Mouse (Mus musculus): ENCODE measurements around the gene 2010300C02Rik. TPM values are rescaled to one million over a fixed set of nuclear protein-coding genes. Genes with fewer than 3 reads are reported as not detected.

The 2010300C02Rik gene
- polyA plus RNA-seq (2014; fragmentation: Nextera tagmentation; extraction: Ambion mirVana) = 0.65 and 0.95 TPM in 2 replicates

DNA sequence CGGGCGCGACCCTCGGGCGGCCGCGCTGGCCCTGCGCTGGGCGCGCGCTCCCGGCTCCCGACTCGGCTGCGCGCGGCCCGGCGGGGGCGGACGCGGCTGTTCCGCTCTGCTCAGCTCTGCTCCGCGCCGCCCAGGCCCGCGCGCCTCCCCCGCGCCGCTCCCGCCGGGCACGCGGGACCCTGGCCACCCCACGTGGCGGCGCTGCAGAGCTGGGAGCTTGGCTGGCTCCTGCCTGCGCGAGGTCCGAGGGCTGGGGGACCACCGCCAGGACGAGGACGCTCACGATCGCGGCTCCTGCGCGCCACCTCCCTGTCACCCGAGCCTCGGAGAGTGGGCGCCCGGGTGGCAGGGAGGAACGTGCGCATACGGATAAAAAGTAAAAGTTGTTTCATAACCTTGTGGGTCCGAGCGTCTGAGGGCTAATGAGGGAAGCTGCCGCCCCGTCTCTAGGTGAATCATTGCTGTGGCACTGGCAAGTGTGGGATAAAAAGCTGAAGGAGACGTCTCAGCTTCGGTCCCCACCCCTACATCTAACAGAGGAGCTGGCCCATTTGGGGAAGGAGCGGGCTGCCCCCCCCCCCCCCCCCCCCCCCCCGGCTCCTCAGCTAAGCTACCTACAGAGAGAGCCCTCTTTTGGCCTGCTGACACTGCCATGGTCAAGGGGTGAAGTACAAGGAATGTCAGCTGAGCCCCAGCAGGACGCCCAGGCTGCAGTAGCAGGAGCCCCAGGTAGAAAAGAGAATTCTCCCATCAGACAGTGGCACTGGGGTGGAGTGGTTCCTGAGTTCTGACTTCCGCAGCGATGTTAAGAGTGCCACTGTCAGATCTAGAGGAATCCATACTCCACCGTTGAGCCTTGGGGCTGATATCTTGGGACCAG, at the start of gene 2010300C02Rik:
TSS of gene 2010300C02Rik (minus strand) at position 325 of the 880 bp plus-strand sequence.
- Histone ChIP-seq H3K4me1 (ENCODE audit: control insufficient read depth, insufficient read depth, low read length) (no peaks in the 10 kb centered on the region), H3K4me2 (ENCODE audit: low read depth, low read length) (peak within 1 kb of the TSS; percentile 98), H3K36me3 (replicated peaks; ENCODE audit: control insufficient read depth, insufficient read depth, low read depth, low read length) (no peaks in the 10 kb centered on the region), H3K27ac (replicated peaks; ENCODE audit: low read depth, low read length) (no peak within 1 kb of the TSS), H3K9ac (replicated peaks; ENCODE audit: low read length) (peak within 1 kb of the TSS; percentile 57), H3K4me3 (ENCODE audit: low read depth, low read length) (peak within 1 kb of the TSS; percentile 56), H3K9me3 (replicated peaks; ENCODE audit: control insufficient read depth, low read length) (no peaks in the 10 kb centered on the region), H3K27me3 (ENCODE audit: control insufficient read depth, insufficient read depth, low read length) (peaks cover 9% of the 10 kb centered on the region; the same call in 1 of the 2 replicates)
- ATAC-seq (replicated peaks; ENCODE audit: insufficient number of reproducible peaks, low FRiP score, low TSS enrichment, low read depth) = peak; percentile 88
- DNase-seq (ENCODE audit: low spot score) = peak; percentile 69
- under 1% methylated on average over 66 of the region's 69 CpGs for WGBS

DNA sequence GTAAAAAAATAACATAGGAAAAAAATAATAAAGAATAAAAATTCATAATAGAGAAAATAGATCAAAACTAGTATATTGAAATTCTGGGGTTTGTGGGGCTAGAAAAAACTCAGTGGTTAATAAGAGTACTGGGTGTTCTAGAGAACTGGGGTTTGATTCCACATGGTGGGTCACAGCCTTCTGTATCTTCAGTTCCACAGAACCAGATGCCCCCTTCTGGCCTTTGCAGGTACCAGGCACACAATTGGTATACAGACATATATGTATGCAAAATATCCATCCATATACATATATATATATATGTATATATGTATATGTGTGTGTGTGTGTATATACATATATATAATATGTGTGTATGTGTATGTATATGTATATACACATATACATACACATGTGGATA, 39.5 kb upstream of the 2010300C02Rik start:
- H3K9ac ChIP-seq (replicated peaks; ENCODE audit: low read length) = no peak overlapping the region
- no peak overlapping the region for H3K4me3 ChIP-seq (ENCODE audit: low read depth, low read length)
- H3K9me3 ChIP-seq (replicated peaks; ENCODE audit: control insufficient read depth, low read length) = no peaks in the 10 kb centered on the region
- no peak overlapping the region for H3K4me2 ChIP-seq (ENCODE audit: low read depth, low read length)
- no peaks in the 10 kb centered on the region for H3K27me3 ChIP-seq (ENCODE audit: control insufficient read depth, insufficient read depth, low read length)
- H3K4me1 ChIP-seq (ENCODE audit: control insufficient read depth, insufficient read depth, low read length) = no peaks in the 10 kb centered on the region
- no peaks in the 10 kb centered on the region for H3K36me3 ChIP-seq (replicated peaks; ENCODE audit: control insufficient read depth, insufficient read depth, low read depth, low read length)
- no peak overlapping the region for H3K27ac ChIP-seq (replicated peaks; ENCODE audit: low read depth, low read length)
- DNase-seq (ENCODE audit: low spot score) = no peak
- no peak for ATAC-seq (replicated peaks; ENCODE audit: insufficient number of reproducible peaks, low FRiP score, low TSS enrichment, low read depth)

DNA sequence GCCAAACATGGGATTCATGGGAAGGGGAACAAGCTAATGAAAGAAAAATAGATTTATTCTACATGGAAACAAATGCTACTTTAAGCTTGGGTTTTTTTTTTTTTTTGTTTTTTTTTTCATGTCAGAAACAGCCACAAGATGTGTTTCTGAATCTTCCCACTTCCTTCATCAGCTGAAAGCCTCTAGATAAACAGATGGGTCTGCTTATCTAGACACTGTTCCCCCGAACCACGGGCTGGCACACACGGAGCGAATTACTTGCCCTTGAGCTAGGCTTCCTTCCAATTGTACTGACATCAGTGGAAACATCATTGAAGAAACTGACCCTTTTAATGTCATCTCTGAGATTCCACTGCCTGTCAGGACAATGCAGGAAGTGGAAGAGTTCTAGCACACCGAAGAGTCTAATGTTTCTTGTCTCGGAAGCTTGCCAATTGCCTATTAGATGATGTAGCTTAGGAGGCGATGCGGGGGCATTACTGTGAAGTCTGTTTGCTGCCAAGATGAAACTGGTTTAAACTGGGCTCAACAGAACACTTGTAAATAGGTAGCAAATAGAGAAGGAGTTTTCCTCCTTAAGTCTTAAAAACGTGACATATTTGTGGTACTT, 24.9 kb upstream of the 2010300C02Rik start:
- no peak overlapping the region for H3K4me3 ChIP-seq (ENCODE audit: low read depth, low read length)

DNA sequence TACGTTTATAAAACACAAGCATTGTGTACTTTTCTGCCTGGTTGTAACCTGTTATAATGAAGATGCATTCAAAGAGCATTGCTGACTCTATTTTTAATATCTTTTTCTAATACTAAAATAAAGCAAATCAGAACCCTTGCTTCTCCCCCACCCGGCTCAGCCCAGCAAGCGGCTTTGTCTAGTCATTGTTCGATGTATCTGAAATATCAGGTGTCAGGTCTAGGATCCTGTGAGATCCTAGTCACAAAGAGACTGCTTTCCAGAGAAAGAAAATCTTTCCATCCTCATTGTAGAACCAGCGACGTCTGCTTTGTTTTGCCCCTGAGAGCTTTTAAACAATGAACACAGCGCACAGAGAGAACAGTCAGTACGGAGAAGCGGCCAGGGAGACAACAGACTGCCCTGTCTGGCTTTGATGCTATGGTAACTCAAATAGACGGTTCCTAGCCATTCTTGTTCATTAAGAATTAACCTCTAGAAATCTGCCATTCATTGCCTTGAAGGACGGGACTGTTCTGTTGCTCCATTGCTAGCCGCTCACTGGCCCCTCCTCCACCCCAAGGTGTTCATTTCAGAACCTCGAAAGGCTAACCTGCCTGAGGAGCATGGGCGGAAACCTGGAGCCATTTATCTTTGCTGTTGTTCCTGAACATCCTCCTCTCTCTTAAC, 22.9 kb upstream of the 2010300C02Rik start:
- Histone ChIP-seq H3K4me1 (ENCODE audit: control insufficient read depth, insufficient read depth, low read length) (no peaks in the 10 kb centered on the region), H3K9me3 (replicated peaks; ENCODE audit: control insufficient read depth, low read length) (no peaks in the 10 kb centered on the region), H3K27me3 (ENCODE audit: control insufficient read depth, insufficient read depth, low read length) (no peaks in the 10 kb centered on the region), H3K4me2 (ENCODE audit: low read depth, low read length) (no peak overlapping the region), H3K9ac (replicated peaks; ENCODE audit: low read length) (no peak overlapping the region; the same call in 1 of the 2 replicates), H3K27ac (replicated peaks; ENCODE audit: low read depth, low read length) (no peak overlapping the region), H3K36me3 (replicated peaks; ENCODE audit: control insufficient read depth, insufficient read depth, low read depth, low read length) (no peaks in the 10 kb centered on the region), H3K4me3 (ENCODE audit: low read depth, low read length) (no peak overlapping the region)
- no peak for DNase-seq (ENCODE audit: low spot score)
- WGBS = 57% methylated on average over 14 of the region's 14 CpGs
- no peak for ATAC-seq (replicated peaks; ENCODE audit: insufficient number of reproducible peaks, low FRiP score, low TSS enrichment, low read depth)

More for the DNA sequence above, 24.9 kb upstream of the 2010300C02Rik start:
- 79% methylated on average over 9 of the region's 9 CpGs for WGBS
- no peaks in the 10 kb centered on the region for H3K36me3 ChIP-seq (replicated peaks; ENCODE audit: control insufficient read depth, insufficient read depth, low read depth, low read length)
- no peak overlapping the region for H3K9ac ChIP-seq (replicated peaks; ENCODE audit: low read length)
- H3K4me2 ChIP-seq (ENCODE audit: low read depth, low read length) = no peak overlapping the region
- H3K4me1 ChIP-seq (ENCODE audit: control insufficient read depth, insufficient read depth, low read length) = no peaks in the 10 kb centered on the region
- no peaks in the 10 kb centered on the region for H3K27me3 ChIP-seq (ENCODE audit: control insufficient read depth, insufficient read depth, low read length)
- H3K27ac ChIP-seq (replicated peaks; ENCODE audit: low read depth, low read length) = no peak overlapping the region
- H3K9me3 ChIP-seq (replicated peaks; ENCODE audit: control insufficient read depth, low read length) = no peaks in the 10 kb centered on the region
- no peak for DNase-seq (ENCODE audit: low spot score)
- ATAC-seq (replicated peaks; ENCODE audit: insufficient number of reproducible peaks, low FRiP score, low TSS enrichment, low read depth) = no peak

- no peaks in the 10 kb centered on the region for H3K4me1 ChIP-seq (ENCODE audit: control insufficient read depth, insufficient read depth, low read length)
- DNase-seq (ENCODE audit: low spot score) = no peak
Observed at GRCm38 (mm10) chr1:37742126-37742525, 22.2 kb upstream of the 2010300C02Rik start.

GRCm38 (mm10) chr1:37740161-37740802, 20.4 kb upstream of the 2010300C02Rik start:
- no peak overlapping the region for H3K9ac ChIP-seq (replicated peaks; ENCODE audit: low read length)
- no peak overlapping the region for H3K4me3 ChIP-seq (ENCODE audit: low read depth, low read length)
- DNase-seq (ENCODE audit: low spot score) (no peak), ATAC-seq (replicated peaks; ENCODE audit: insufficient number of reproducible peaks, low FRiP score, low TSS enrichment, low read depth) (no peak)
- no peak overlapping the region for H3K4me2 ChIP-seq (ENCODE audit: low read depth, low read length)
- no peaks in the 10 kb centered on the region for H3K36me3 ChIP-seq (replicated peaks; ENCODE audit: control insufficient read depth, insufficient read depth, low read depth, low read length)
- H3K9me3 ChIP-seq (replicated peaks; ENCODE audit: control insufficient read depth, low read length) = no peaks in the 10 kb centered on the region
- no peaks in the 10 kb centered on the region for H3K4me1 ChIP-seq (ENCODE audit: control insufficient read depth, insufficient read depth, low read length)
- H3K27me3 ChIP-seq (ENCODE audit: control insufficient read depth, insufficient read depth, low read length) = no peaks in the 10 kb centered on the region
- WGBS = 73% methylated on average over 8 of the region's 8 CpGs
- no peak overlapping the region for H3K27ac ChIP-seq (replicated peaks; ENCODE audit: low read depth, low read length)

More at GRCm38 (mm10) chr1:37742126-37742525, 22.2 kb upstream of the 2010300C02Rik start:
- Histone ChIP-seq H3K27me3 (ENCODE audit: control insufficient read depth, insufficient read depth, low read length) (no peaks in the 10 kb centered on the region), H3K27ac (replicated peaks; ENCODE audit: low read depth, low read length) (no peak overlapping the region), H3K9ac (replicated peaks; ENCODE audit: low read length) (no peak overlapping the region), H3K4me3 (ENCODE audit: low read depth, low read length) (no peak overlapping the region), H3K9me3 (replicated peaks; ENCODE audit: control insufficient read depth, low read length) (no peaks in the 10 kb centered on the region), H3K36me3 (replicated peaks; ENCODE audit: control insufficient read depth, insufficient read depth, low read depth, low read length) (no peaks in the 10 kb centered on the region), H3K4me2 (ENCODE audit: low read depth, low read length) (no peak overlapping the region)
- ATAC-seq (replicated peaks; ENCODE audit: insufficient number of reproducible peaks, low FRiP score, low TSS enrichment, low read depth) = no peak
- WGBS = 92% methylated on average over 11 of the region's 11 CpGs

DNA sequence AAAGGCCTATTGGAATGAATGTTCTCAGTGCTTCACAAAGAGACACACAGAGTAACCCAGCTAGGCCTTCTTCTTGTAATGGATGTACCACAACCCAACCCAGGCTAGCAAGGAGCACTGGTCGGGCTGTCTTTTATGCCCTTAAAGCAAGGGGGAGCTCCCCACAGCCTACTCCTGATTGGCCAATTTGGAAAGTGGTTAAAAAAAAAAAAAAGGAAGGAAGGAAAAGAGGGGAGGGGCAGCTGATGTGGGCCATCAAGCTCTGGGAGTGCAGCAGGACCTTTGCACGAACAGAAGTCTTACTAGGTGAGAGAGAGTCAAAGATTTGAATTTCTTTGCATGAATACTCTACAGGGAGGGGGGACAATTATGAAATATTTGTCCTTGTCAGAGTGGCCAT, 19.0 kb upstream of the 2010300C02Rik start:
- no peaks in the 10 kb centered on the region for H3K36me3 ChIP-seq (replicated peaks; ENCODE audit: control insufficient read depth, insufficient read depth, low read depth, low read length)
- H3K4me2 ChIP-seq (ENCODE audit: low read depth, low read length) = no peak overlapping the region
- ATAC-seq (replicated peaks; ENCODE audit: insufficient number of reproducible peaks, low FRiP score, low TSS enrichment, low read depth) = no peak
- no peaks in the 10 kb centered on the region for H3K4me1 ChIP-seq (ENCODE audit: control insufficient read depth, insufficient read depth, low read length)
- no peaks in the 10 kb centered on the region for H3K27me3 ChIP-seq (ENCODE audit: control insufficient read depth, insufficient read depth, low read length)
- no peak overlapping the region for H3K27ac ChIP-seq (replicated peaks; ENCODE audit: low read depth, low read length)
- H3K4me3 ChIP-seq (ENCODE audit: low read depth, low read length) = no peak overlapping the region
- DNase-seq (ENCODE audit: low spot score) = no peak
- no peak overlapping the region for H3K9ac ChIP-seq (replicated peaks; ENCODE audit: low read length)
- no peaks in the 10 kb centered on the region for H3K9me3 ChIP-seq (replicated peaks; ENCODE audit: control insufficient read depth, low read length)
- WGBS = 55% methylated on average over 2 of the region's 2 CpGs
